Mouse (Mus musculus) liver, embryonic 12.5 days (tissue): ENCODE data around the gene Sytl5. TPM values are rescaled to one million over a fixed set of nuclear protein-coding genes. Genes with fewer than 3 reads are reported as not detected.

Experiments
- polyA plus RNA-seq: library from polyadenylated mRNA; unstranded; fragments of >200 nt; fragmentation: Nextera tagmentation; extraction: Ambion mirVana; gene quantifications from 2 replicates; pipeline ENCODE4 v1.2.1, GENCODE M21; 2016

The Sytl5 gene
- polyA plus RNA-seq, 1 experiment from 2014 or later: 1.5 TPM

Other genes with a start within 250 kb of the Sytl5 start
- 26.9 and 28.0 TPM in 2 replicates for gene Dynlt3, start 222.6 kb upstream of the Sytl5 start, polyA plus RNA-seq
- gene Hypm, start 38.7 kb upstream of the Sytl5 start, polyA plus RNA-seq: not detected in 2 replicates
- not detected in 2 replicates for gene H2al3, start 35.9 kb upstream of the Sytl5 start, polyA plus RNA-seq
- 1.3 and 1.4 TPM in 2 replicates for gene Srpx, start 232.1 kb downstream of the Sytl5 start, polyA plus RNA-seq